ENCODE assay signal across 13 mouse cellular contexts in genomic region chr17:57194041-57194507, GRCm38 (mm10). TPM values are rescaled to one million over a fixed set of nuclear protein-coding genes. Genes with fewer than 3 reads are reported as not detected.
A peak's percentile ranks its signal among the peaks of the same experiment; 100 is the strongest.
DNase-seq lines count a peak whose midpoint lies in the region; ATAC-seq lines count a peak whose summit lies in the region.
"Had no signal": no experiment of that assay in that cellular context is flagged by ENCODE, and none has a peak within 500 bp of the region (broad histone marks: within the 10 kb centered on the region; RNA-seq: fewer than 3 reads in every experiment).

Gene Tnfsf14 (minus strand): TSS chr17:57194177.

- ATAC-seq in granulocyte monocyte progenitor cell, adult 5-6 weeks (replicated peaks; ENCODE audit: poor library complexity, severe bottlenecking) = peak; percentile 88
- no peak for ATAC-seq in hindbrain, embryonic 13.5 days (ENCODE audit: low FRiP score)

- no peak within 1 kb of the TSS for H3K4me3 ChIP-seq in heart, embryonic 10.5 days
- H3K4me3 ChIP-seq in hindbrain, embryonic 13.5 days = no peak within 1 kb of the TSS
- H3K4me3 ChIP-seq: embryonic facial prominence, embryonic 15.5 days; midbrain, embryonic 12.5 days had no signal

- H3K27me3 ChIP-seq in heart, embryonic 10.5 days (ENCODE audit: insufficient read depth, poor library complexity, severe bottlenecking) = no peaks in the 10 kb centered on the region
- H3K27me3 ChIP-seq in hindbrain, embryonic 13.5 days = no peaks in the 10 kb centered on the region
- H3K27me3 ChIP-seq: embryonic facial prominence, embryonic 15.5 days had no signal

- no peak within 1 kb of the TSS for H3K9ac ChIP-seq in hindbrain, embryonic 13.5 days
- H3K9ac ChIP-seq: embryonic facial prominence, embryonic 15.5 days; midbrain, embryonic 12.5 days had no signal

- WGBS in heart, embryonic 10.5 days = 74% methylated on average over 11 of the region's 11 CpGs
- 84% methylated on average over 11 of the region's 11 CpGs for WGBS in hindbrain, embryonic 13.5 days

- H3K4me1 ChIP-seq in heart, embryonic 10.5 days = no peaks in the 10 kb centered on the region
- no peaks in the 10 kb centered on the region for H3K4me1 ChIP-seq in hindbrain, embryonic 13.5 days (replicated peaks)
- H3K4me1 ChIP-seq: embryonic facial prominence, embryonic 15.5 days; midbrain, embryonic 12.5 days had no signal

- no peaks in the 10 kb centered on the region for H3K9me3 ChIP-seq in heart, embryonic 10.5 days
- H3K9me3 ChIP-seq in hindbrain, embryonic 13.5 days = no peaks in the 10 kb centered on the region
- H3K9me3 ChIP-seq: embryonic facial prominence, embryonic 15.5 days; midbrain, embryonic 12.5 days had no signal

- H3K27ac ChIP-seq in heart, embryonic 10.5 days = no peak within 1 kb of the TSS
- no peak within 1 kb of the TSS for H3K27ac ChIP-seq in hindbrain, embryonic 13.5 days
- H3K27ac ChIP-seq: embryonic facial prominence, embryonic 15.5 days; midbrain, embryonic 12.5 days had no signal

- intact Hi-C loops in heart, postnatal 36 days (cut with DNase I) = no loop called here

- no peaks in the 10 kb centered on the region for H3K36me3 ChIP-seq in heart, embryonic 10.5 days
- H3K36me3 ChIP-seq in hindbrain, embryonic 13.5 days = no peaks in the 10 kb centered on the region
- H3K36me3 ChIP-seq: embryonic facial prominence, embryonic 15.5 days; midbrain, embryonic 12.5 days had no signal

- peak; percentile 10 to 11 for DNase-seq in heart, postnatal 36 days
- DNase-seq in heart, embryonic 10.5 days (ENCODE audit: low spot score) = no peak
- peak; percentile 54 to 63 for DNase-seq in lung, postnatal 4 days
- peak; percentile 64 to 77 for DNase-seq in thymus, postnatal 10 days (ENCODE audit: low spot score in 2 of 2)
- no peak for DNase-seq in embryo, embryonic 9.5 days (ENCODE audit: extremely low spot score)
- DNase-seq in cerebellum, postnatal 10 days = no peak

- no peak within 1 kb of the TSS for H3K4me2 ChIP-seq in hindbrain, embryonic 13.5 days
- H3K4me2 ChIP-seq: embryonic facial prominence, embryonic 15.5 days; midbrain, embryonic 12.5 days had no signal

RNA-seq across cellular contexts. Expression of gene Tnfsf14, which starts in this region (rescaled TPM):
- not detected for total RNA-seq in heart, postnatal 36 days (2021)
- polyA plus RNA-seq in heart, embryonic 10.5 days (2016; fragmentation: Nextera tagmentation; extraction: Ambion mirVana) = 0.27 and 0.28 TPM in 2 replicates
- 6.4 and 7.6 TPM in 2 replicates for total RNA-seq in granulocyte monocyte progenitor cell, adult 5-6 weeks (2014; fragmentation: Nextera tagmentation)
- total RNA-seq in granulocyte monocyte progenitor cell, adult 5-6 weeks (2017) = 5.2 and 5.8 TPM in 2 replicates
- polyA plus RNA-seq in hindbrain, embryonic 13.5 days (2015; fragmentation: Nextera tagmentation; extraction: Ambion mirVana) = 0.09 and 0.14 TPM in 2 replicates
- total RNA-seq: left cerebral cortex, adult 18-20 months; MEL had no signal
- polyA plus RNA-seq: heart, embryonic 14.5 days had no signal

Comparison
In these comparisons a context has a peak if more than half of its experiments do, and no peak if none do; other contexts are left out.
1. RNA of gene Tnfsf14 (total RNA-seq): 5.2 to 7.6 TPM in granulocyte monocyte progenitor cell, adult 5-6 weeks; not detected in heart, postnatal 36 days; every median in the first group is over 4 times any median in the second.
2. Peak in DNase-seq in heart, postnatal 36 days; RNA of the gene not detected or under 1 TPM.
3. DNase-seq: peak in lung, postnatal 4 days (2 of 2) and thymus, postnatal 10 days (2 of 2); none in heart, embryonic 10.5 days (single experiment), embryo, embryonic 9.5 days (single experiment) and cerebellum, postnatal 10 days (0 of 2).